Mouse (Mus musculus): Measurements from ENCODE around the gene Cwh43. TPM values are rescaled to one million over a fixed set of nuclear protein-coding genes. Genes with fewer than 3 reads are reported as not detected.

Gene Cwh43
- polyA plus RNA-seq, 1 experiment from 2014 or later, result not detected

- no peaks in the 10 kb centered on the region for H3K9me3 ChIP-seq (ENCODE audit: control insufficient read depth, low read length)
- ATAC-seq (replicated peaks; ENCODE audit: low FRiP score) (no peak), DNase-seq (ENCODE audit: low spot score) (no peak)
- H3K27me3 ChIP-seq (replicated peaks; ENCODE audit: control insufficient read depth, insufficient read depth, low read length), result no peaks in the 10 kb centered on the region; the same call in 1 of the 2 replicates
- no peak overlapping the region for H3K4me2 ChIP-seq
- H3K36me3 ChIP-seq (ENCODE audit: control insufficient read depth, insufficient read depth, low read length), result no peaks in the 10 kb centered on the region
- peaks cover 6% of the 10 kb centered on the region for H3K4me1 ChIP-seq (replicated peaks; ENCODE audit: control insufficient read depth, insufficient read depth, low read length)
- WGBS, result 78% methylated on average over 10 of the region's 10 CpGs
- H3K9ac ChIP-seq (ENCODE audit: low read depth, low read length), result no peak overlapping the region
- no peak overlapping the region for H3K27ac ChIP-seq (ENCODE audit: low read depth, low read length)
- H3K4me3 ChIP-seq (ENCODE audit: low read depth, low read length), result no peak overlapping the region
Measured at GRCm38 (mm10) chr5:73368845-73369447, 36.9 kb upstream of the Cwh43 start.

- H3K9me3 ChIP-seq (ENCODE audit: control insufficient read depth, low read length), result no peaks in the 10 kb centered on the region
- H3K4me3 ChIP-seq (ENCODE audit: low read depth, low read length), result no peak overlapping the region
- H3K27ac ChIP-seq (ENCODE audit: low read depth, low read length), result no peak overlapping the region
- no peak overlapping the region for H3K4me2 ChIP-seq
- WGBS, result 62% methylated on average over 3 of the region's 3 CpGs
- H3K36me3 ChIP-seq (ENCODE audit: control insufficient read depth, insufficient read depth, low read length), result no peaks in the 10 kb centered on the region
- no peaks in the 10 kb centered on the region; the same call in 1 of the 2 replicates for H3K27me3 ChIP-seq (replicated peaks; ENCODE audit: control insufficient read depth, insufficient read depth, low read length)
- ATAC-seq (replicated peaks; ENCODE audit: low FRiP score) (no peak), DNase-seq (ENCODE audit: low spot score) (no peak)
- H3K4me1 ChIP-seq (replicated peaks; ENCODE audit: control insufficient read depth, insufficient read depth, low read length), result no peaks in the 10 kb centered on the region; the same call in 1 of the 2 replicates
- no peak overlapping the region for H3K9ac ChIP-seq (ENCODE audit: low read depth, low read length)
Measured at GRCm38 (mm10) chr5:73369731-73370130, 36.1 kb upstream of the Cwh43 start.

GRCm38 (mm10) chr5:73372601-73373000 lies 33.3 kb upstream of the Cwh43 start:
- Histone ChIP-seq H3K27me3 (replicated peaks; ENCODE audit: control insufficient read depth, insufficient read depth, low read length) (no peaks in the 10 kb centered on the region; the same call in 1 of the 2 replicates), H3K36me3 (ENCODE audit: control insufficient read depth, insufficient read depth, low read length) (no peaks in the 10 kb centered on the region), H3K9me3 (ENCODE audit: control insufficient read depth, low read length) (no peaks in the 10 kb centered on the region), H3K9ac (ENCODE audit: low read depth, low read length) (no peak overlapping the region), H3K4me2 (no peak overlapping the region), H3K4me1 (replicated peaks; ENCODE audit: control insufficient read depth, insufficient read depth, low read length) (no peaks in the 10 kb centered on the region), H3K4me3 (ENCODE audit: low read depth, low read length) (no peak overlapping the region), H3K27ac (ENCODE audit: low read depth, low read length) (no peak overlapping the region)
- ATAC-seq (replicated peaks; ENCODE audit: low FRiP score) (no peak), DNase-seq (ENCODE audit: low spot score) (no peak)
- WGBS, result 76% methylated on average over 5 of the region's 5 CpGs

- no peaks in the 10 kb centered on the region for H3K4me1 ChIP-seq (replicated peaks; ENCODE audit: control insufficient read depth, insufficient read depth, low read length)
- H3K27me3 ChIP-seq (replicated peaks; ENCODE audit: control insufficient read depth, insufficient read depth, low read length), result no peaks in the 10 kb centered on the region; the same call in 1 of the 2 replicates
- H3K4me2 ChIP-seq, result no peak overlapping the region
- H3K36me3 ChIP-seq (ENCODE audit: control insufficient read depth, insufficient read depth, low read length), result no peaks in the 10 kb centered on the region
- H3K9me3 ChIP-seq (ENCODE audit: control insufficient read depth, low read length), result no peaks in the 10 kb centered on the region
- 47% methylated on average over 3 of the region's 3 CpGs for WGBS
- ATAC-seq (replicated peaks; ENCODE audit: low FRiP score) (no peak), DNase-seq (ENCODE audit: low spot score) (no peak)
- H3K4me3 ChIP-seq (ENCODE audit: low read depth, low read length), result no peak overlapping the region
- H3K9ac ChIP-seq (ENCODE audit: low read depth, low read length), result no peak overlapping the region
- no peak overlapping the region for H3K27ac ChIP-seq (ENCODE audit: low read depth, low read length)
Measured at GRCm38 (mm10) chr5:73373184-73373583, 32.7 kb upstream of the Cwh43 start.

GRCm38 (mm10) chr5:73376041-73376440 lies 29.8 kb upstream of the Cwh43 start:
- H3K4me1 ChIP-seq (replicated peaks; ENCODE audit: control insufficient read depth, insufficient read depth, low read length), result no peaks in the 10 kb centered on the region
- H3K9ac ChIP-seq (ENCODE audit: low read depth, low read length), result no peak overlapping the region
- H3K27ac ChIP-seq (ENCODE audit: low read depth, low read length), result no peak overlapping the region
- WGBS, result 69% methylated on average over 9 of the region's 9 CpGs
- peaks cover 5% of the 10 kb centered on the region; the same call in 1 of the 2 replicates for H3K27me3 ChIP-seq (replicated peaks; ENCODE audit: control insufficient read depth, insufficient read depth, low read length)
- DNase-seq (ENCODE audit: low spot score) (no peak), ATAC-seq (replicated peaks; ENCODE audit: low FRiP score) (no peak)
- H3K4me3 ChIP-seq (ENCODE audit: low read depth, low read length), result no peak overlapping the region
- H3K9me3 ChIP-seq (ENCODE audit: control insufficient read depth, low read length), result no peaks in the 10 kb centered on the region
- no peak overlapping the region for H3K4me2 ChIP-seq
- no peaks in the 10 kb centered on the region for H3K36me3 ChIP-seq (ENCODE audit: control insufficient read depth, insufficient read depth, low read length)

GRCm38 (mm10) chr5:73376491-73376890 lies 29.4 kb upstream of the Cwh43 start:
- H3K27ac ChIP-seq (ENCODE audit: low read depth, low read length), result no peak overlapping the region
- H3K27me3 ChIP-seq (replicated peaks; ENCODE audit: control insufficient read depth, insufficient read depth, low read length), result peaks cover 5% of the 10 kb centered on the region; the same call in 1 of the 2 replicates
- no peaks in the 10 kb centered on the region for H3K9me3 ChIP-seq (ENCODE audit: control insufficient read depth, low read length)
- no peaks in the 10 kb centered on the region for H3K36me3 ChIP-seq (ENCODE audit: control insufficient read depth, insufficient read depth, low read length)
- H3K9ac ChIP-seq (ENCODE audit: low read depth, low read length), result no peak overlapping the region
- no peaks in the 10 kb centered on the region for H3K4me1 ChIP-seq (replicated peaks; ENCODE audit: control insufficient read depth, insufficient read depth, low read length)
- no peak for DNase-seq (ENCODE audit: low spot score)
- WGBS, result 84% methylated on average over 7 of the region's 7 CpGs
- H3K4me2 ChIP-seq, result no peak overlapping the region
- H3K4me3 ChIP-seq (ENCODE audit: low read depth, low read length), result no peak overlapping the region
- no peak for ATAC-seq (replicated peaks; ENCODE audit: low FRiP score)

GRCm38 (mm10) chr5:73379908-73380307 lies 26.0 kb upstream of the Cwh43 start:
- Histone ChIP-seq H3K27me3 (replicated peaks; ENCODE audit: control insufficient read depth, insufficient read depth, low read length) (peaks cover 5% of the 10 kb centered on the region; the same call in 1 of the 2 replicates), H3K4me2 (no peak overlapping the region), H3K4me1 (replicated peaks; ENCODE audit: control insufficient read depth, insufficient read depth, low read length) (no peaks in the 10 kb centered on the region), H3K9me3 (ENCODE audit: control insufficient read depth, low read length) (no peaks in the 10 kb centered on the region), H3K27ac (ENCODE audit: low read depth, low read length) (no peak overlapping the region), H3K9ac (ENCODE audit: low read depth, low read length) (no peak overlapping the region), H3K4me3 (ENCODE audit: low read depth, low read length) (no peak overlapping the region), H3K36me3 (ENCODE audit: control insufficient read depth, insufficient read depth, low read length) (no peaks in the 10 kb centered on the region)
- peak; percentile 77 for ATAC-seq (replicated peaks; ENCODE audit: low FRiP score)
- DNase-seq (ENCODE audit: low spot score), result peak; percentile 79
- WGBS, result 24% methylated on average over 3 of the region's 3 CpGs

GRCm38 (mm10) chr5:73380829-73381228 lies 25.0 kb upstream of the Cwh43 start:
- H3K4me3 ChIP-seq (ENCODE audit: low read depth, low read length), result no peak overlapping the region
- no peaks in the 10 kb centered on the region for H3K4me1 ChIP-seq (replicated peaks; ENCODE audit: control insufficient read depth, insufficient read depth, low read length)
- 44% methylated on average over 8 of the region's 8 CpGs for WGBS
- DNase-seq (ENCODE audit: low spot score) (no peak), ATAC-seq (replicated peaks; ENCODE audit: low FRiP score) (no peak)
- H3K27ac ChIP-seq (ENCODE audit: low read depth, low read length), result no peak overlapping the region
- no peaks in the 10 kb centered on the region for H3K9me3 ChIP-seq (ENCODE audit: control insufficient read depth, low read length)
- no peak overlapping the region for H3K4me2 ChIP-seq
- no peaks in the 10 kb centered on the region for H3K36me3 ChIP-seq (ENCODE audit: control insufficient read depth, insufficient read depth, low read length)
- H3K9ac ChIP-seq (ENCODE audit: low read depth, low read length), result no peak overlapping the region
- peaks cover 5% of the 10 kb centered on the region; the same call in 1 of the 2 replicates for H3K27me3 ChIP-seq (replicated peaks; ENCODE audit: control insufficient read depth, insufficient read depth, low read length)

GRCm38 (mm10) chr5:73381510-73381909 lies 24.4 kb upstream of the Cwh43 start:
- 74% methylated on average over 7 of the region's 7 CpGs for WGBS
- DNase-seq (ENCODE audit: low spot score) (no peak), ATAC-seq (replicated peaks; ENCODE audit: low FRiP score) (no peak)
- Histone ChIP-seq H3K4me3 (ENCODE audit: low read depth, low read length) (no peak overlapping the region), H3K36me3 (ENCODE audit: control insufficient read depth, insufficient read depth, low read length) (no peaks in the 10 kb centered on the region), H3K4me2 (no peak overlapping the region), H3K27ac (ENCODE audit: low read depth, low read length) (no peak overlapping the region), H3K9ac (ENCODE audit: low read depth, low read length) (no peak overlapping the region), H3K9me3 (ENCODE audit: control insufficient read depth, low read length) (no peaks in the 10 kb centered on the region), H3K27me3 (replicated peaks; ENCODE audit: control insufficient read depth, insufficient read depth, low read length) (peaks cover 5% of the 10 kb centered on the region; the same call in 1 of the 2 replicates), H3K4me1 (replicated peaks; ENCODE audit: control insufficient read depth, insufficient read depth, low read length) (no peaks in the 10 kb centered on the region)

Data from liver, embryonic 11.5 days (tissue).